Mouse (Mus musculus): ENCODE results near the gene Cacna1h.

- TF ChIP-seq CTCF (IDR thresholded peaks at IDR 0.05; ENCODE audit: low read depth, low read length): no peak
- TF ChIP-seq POLR2A (IDR thresholded peaks at IDR 0.05; ENCODE audit: insufficient read depth, low read length): no peak
Observed at GRCm38 (mm10) chr17:25482092-25482491, 48.5 kb upstream of the Cacna1h start.

All from ES-Bruce4 (cell line).